In the genomic region with DNA sequence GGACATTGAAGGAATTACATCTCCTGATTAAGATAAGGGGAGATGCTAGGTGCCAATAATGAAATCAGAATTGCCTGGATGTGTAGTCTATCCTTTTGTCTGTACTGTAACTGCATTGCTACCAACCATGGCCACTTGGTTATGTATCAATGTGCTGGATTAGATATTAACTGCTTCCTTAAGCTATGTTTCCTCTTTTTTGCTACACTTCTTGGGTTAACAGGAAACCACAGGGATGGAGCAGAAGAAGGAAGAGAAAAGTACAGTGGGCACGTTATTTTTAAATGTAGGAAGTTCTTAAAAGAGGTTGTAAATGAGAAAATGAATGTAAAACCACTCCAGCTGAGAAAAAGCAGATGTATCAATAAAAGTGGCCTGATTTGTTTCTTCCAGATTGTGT, we compare ENCODE assay signal across 36 mouse cellular contexts. TPM values are rescaled to one million over a fixed set of nuclear protein-coding genes. Genes with fewer than 3 reads are reported as not detected.
DNase-seq lines count a peak whose midpoint lies in the region; TF ChIP-seq lines count a peak whose summit lies in the region.
"Had no signal": no experiment of that assay in that cellular context is flagged by ENCODE, and none has a peak within 500 bp of the region (broad histone marks: within the 10 kb centered on the region; RNA-seq: fewer than 3 reads in every experiment).

No protein-coding gene starts in this region.

- H3K36me3 ChIP-seq in macrophage (ENCODE audit: inconsistent target) = no peaks in the 10 kb centered on the region
- H3K36me3 ChIP-seq: embryonic facial prominence, embryonic 10.5 days; embryonic facial prominence, embryonic 15.5 days; forebrain, embryonic 12.5 days; heart, embryonic 15.5 days; hindbrain, embryonic 13.5 days; limb, embryonic 12.5 days had no signal

- H3K4me1 ChIP-seq in bone marrow macrophage, adult 2 months (ENCODE audit: control insufficient read depth, insufficient read depth, low read length) = peaks cover 23% of the 10 kb centered on the region
- H3K4me1 ChIP-seq in cerebellum, adult 2 months (ENCODE audit: control insufficient read depth, insufficient read depth, low read length) = no peaks in the 10 kb centered on the region
- H3K4me1 ChIP-seq: embryonic facial prominence, embryonic 10.5 days; embryonic facial prominence, embryonic 15.5 days; forebrain, embryonic 12.5 days; heart, embryonic 15.5 days; hindbrain, embryonic 13.5 days; limb, embryonic 12.5 days had no signal

- H3K4me3 ChIP-seq in bone marrow macrophage, adult 2 months (ENCODE audit: insufficient read depth, low read length) = peak overlapping the region; percentile 30
- no peak overlapping the region for H3K4me3 ChIP-seq in macrophage (ENCODE audit: inconsistent target)
- H3K4me3 ChIP-seq in cerebellum, adult 2 months (replicated peaks; ENCODE audit: insufficient read depth, low read depth, low read length) = no peak overlapping the region
- H3K4me3 ChIP-seq: embryonic facial prominence, embryonic 10.5 days; embryonic facial prominence, embryonic 15.5 days; forebrain, embryonic 12.5 days; heart, embryonic 15.5 days; hindbrain, embryonic 13.5 days; limb, embryonic 12.5 days had no signal

- H3K27me3 ChIP-seq in cerebellum, adult 2 months (ENCODE audit: control insufficient read depth, insufficient read depth, low read length) = no peaks in the 10 kb centered on the region
- H3K27me3 ChIP-seq: embryonic facial prominence, embryonic 15.5 days; forebrain, embryonic 12.5 days; heart, embryonic 15.5 days; hindbrain, embryonic 13.5 days; limb, embryonic 12.5 days had no signal

- DNase-seq in kidney, adult 9 months = peak; percentile 1
- no peak for DNase-seq in kidney, postnatal 14 days
- peak; percentile 50 for DNase-seq in 416B (ENCODE audit: low read depth)
- no peak for DNase-seq in testis, postnatal 10 days (ENCODE audit: low spot score)
- DNase-seq in cerebellum, adult 2 months = no peak
- DNase-seq in layer of hippocampus, postnatal 10 days (ENCODE audit: low spot score in 2 of 2) = no peak
- DNase-seq: adrenal gland, postnatal 10 days; cerebellum, adult 11-12 months; cerebellum, postnatal 14 days; forebrain, postnatal 0 days; layer of hippocampus, adult 9-11 months; midbrain, embryonic 14.5 days; right cerebral cortex, adult 18-20 months; right cerebral cortex, postnatal 4 days; thymus, postnatal 4 days had no signal

- peak overlapping the region; percentile 95 for H3K27ac ChIP-seq in bone marrow macrophage, adult 2 months (ENCODE audit: insufficient read depth, low read depth, low read length)
- peak overlapping the region; percentile 75 for H3K27ac ChIP-seq in macrophage
- H3K27ac ChIP-seq in cerebellum, adult 2 months (ENCODE audit: insufficient read depth, low read length) = no peak overlapping the region
- H3K27ac ChIP-seq: embryonic facial prominence, embryonic 10.5 days; embryonic facial prominence, embryonic 15.5 days; forebrain, embryonic 12.5 days; heart, embryonic 15.5 days; hindbrain, embryonic 13.5 days; limb, embryonic 12.5 days had no signal

- H3K79me2 ChIP-seq in macrophage (ENCODE audit: inconsistent target) = no peaks in the 10 kb centered on the region

- TF ChIP-seq CTCF in bone marrow macrophage, adult 2 months (IDR thresholded peaks at IDR 0.05; ENCODE audit: low read depth, low read length) = no peak
- no peak for TF ChIP-seq CTCF in cerebellum, adult 2 months (IDR thresholded peaks at IDR 0.05; ENCODE audit: borderline replicate concordance, insufficient read depth, low read depth, low read length)

- TF ChIP-seq POLR2A in bone marrow macrophage, adult 2 months (IDR thresholded peaks at IDR 0.05; ENCODE audit: borderline replicate concordance, low read depth, low read length) = no peak
- TF ChIP-seq POLR2A in cerebellum, adult 2 months (IDR thresholded peaks at IDR 0.05; ENCODE audit: borderline replicate concordance, insufficient read depth, low read length) = no peak

- WGBS in macrophage (ENCODE audit: missing documents) = 0% methylated on average over 1 of the region's 1 CpGs
- 23% methylated on average over 1 of the region's 1 CpGs for WGBS in cerebellum, adult 2 months

RNA-seq across cellular contexts. Expression of gene Klri1, which starts 3.4 kb away (rescaled TPM):
- not detected in 2 replicates for polyA plus RNA-seq in bone marrow macrophage, adult 2 months (2012; ENCODE audit: insufficient read depth, insufficient read length, missing spikeins)
- not detected for total RNA-seq in macrophage (2018; cell fraction: chromatin; rRNA removed)
- total RNA-seq in macrophage (2018; cell fraction: cytosol; rRNA removed) = under 1 TPM in 10 of 26 experiments, not detected in 16; 0.16 to 0.43 (median 0.29) TPM
- under 1 TPM in 1 of 26 experiments, not detected in 25; 0.73 TPM for total RNA-seq in macrophage (2018; cell fraction: nucleus; rRNA removed)
- polyA plus RNA-seq in macrophage (2018) = not detected in 3 replicates
- not detected in 2 replicates for polyA plus RNA-seq in cerebellum, adult 2 months (2012; rRNA removed)
- not detected for total RNA-seq in layer of hippocampus, postnatal 10 days (2021)
- total RNA-seq: forebrain, postnatal 0 days; gastrocnemius, adult 8-10 months; gastrocnemius, postnatal 4 days; heart, postnatal 25 days; left cerebral cortex, adult 18-20 months; left cerebral cortex, postnatal 25 days; neutrophil, adult 5-6 weeks had no signal
- polyA plus RNA-seq: CD4-positive, CD25-positive, alpha-beta regulatory T cell, adult 4 months; embryonic facial prominence, embryonic 10.5 days; embryonic facial prominence, embryonic 15.5 days; forebrain, embryonic 12.5 days; forebrain, postnatal 0 days; heart, embryonic 15.5 days; hindbrain, embryonic 13.5 days; intestine, embryonic 16.5 days; kidney, embryonic 14.5 days; limb, embryonic 12.5 days; liver, embryonic 11.5 days; lung, embryonic 16.5 days; midbrain, embryonic 14.5 days; neural tube, embryonic 11.5 days; thymus, postnatal 0 days had no signal

RNA-seq across cellular contexts. Expression of gene Klri2, which starts 26.7 kb away (rescaled TPM):
- not detected in 2 replicates for polyA plus RNA-seq in bone marrow macrophage, adult 2 months (2012; ENCODE audit: insufficient read depth, insufficient read length, missing spikeins)
- not detected for total RNA-seq in macrophage (2018; cell fraction: chromatin; rRNA removed)
- under 1 TPM in 4 of 26 experiments, not detected in 22; 0.03 to 0.05 (median 0.04) TPM for total RNA-seq in macrophage (2018; cell fraction: cytosol; rRNA removed)
- total RNA-seq in macrophage (2018; cell fraction: nucleus; rRNA removed) = not detected
- 0.07 TPM in 1 of 3 replicates, not detected in the others for polyA plus RNA-seq in macrophage (2018)
- not detected in 2 replicates for polyA plus RNA-seq in cerebellum, adult 2 months (2012; rRNA removed)
- not detected for total RNA-seq in layer of hippocampus, postnatal 10 days (2021)
- total RNA-seq: adrenal gland, postnatal 10 days; forebrain, postnatal 0 days; gastrocnemius, adult 8-10 months; gastrocnemius, postnatal 4 days; heart, postnatal 25 days; left cerebral cortex, adult 18-20 months; left cerebral cortex, postnatal 25 days had no signal
- polyA plus RNA-seq: CD4-positive, CD25-positive, alpha-beta regulatory T cell, adult 4 months; embryonic facial prominence, embryonic 10.5 days; embryonic facial prominence, embryonic 15.5 days; forebrain, embryonic 12.5 days; heart, embryonic 15.5 days; hindbrain, embryonic 13.5 days; kidney, embryonic 14.5 days; limb, embryonic 12.5 days; liver, embryonic 11.5 days; lung, embryonic 16.5 days; midbrain, embryonic 14.5 days; neural tube, embryonic 11.5 days had no signal

RNA-seq across cellular contexts. Expression of gene Klrc1, which starts 34.8 kb away (rescaled TPM):
- polyA plus RNA-seq in bone marrow macrophage, adult 2 months (2012; ENCODE audit: insufficient read depth, insufficient read length, missing spikeins) = not detected in 2 replicates
- not detected for total RNA-seq in macrophage (2018; cell fraction: chromatin; rRNA removed)
- under 1 TPM in 1 of 26 experiments, not detected in 25; 0.09 TPM for total RNA-seq in macrophage (2018; cell fraction: cytosol; rRNA removed)
- under 1 TPM in 1 of 26 experiments, not detected in 25; 0.72 TPM for total RNA-seq in macrophage (2018; cell fraction: nucleus; rRNA removed)
- polyA plus RNA-seq in macrophage (2018) = 0.07 TPM in 1 of 3 replicates, not detected in the others
- not detected in 2 replicates for polyA plus RNA-seq in cerebellum, adult 2 months (2012; rRNA removed)
- not detected for total RNA-seq in layer of hippocampus, postnatal 10 days (2021)
- total RNA-seq: forebrain, postnatal 0 days; gastrocnemius, adult 8-10 months; gastrocnemius, postnatal 4 days; heart, postnatal 25 days; left cerebral cortex, adult 18-20 months; left cerebral cortex, postnatal 25 days had no signal
- polyA plus RNA-seq: embryonic facial prominence, embryonic 10.5 days; embryonic facial prominence, embryonic 15.5 days; forebrain, embryonic 12.5 days; forebrain, postnatal 0 days; hindbrain, embryonic 13.5 days; kidney, embryonic 14.5 days; limb, embryonic 12.5 days; liver, embryonic 11.5 days; midbrain, embryonic 14.5 days; neural tube, embryonic 11.5 days had no signal

RNA-seq across cellular contexts. Expression of gene Klrc2, which starts 53.1 kb away (rescaled TPM):
- polyA plus RNA-seq in bone marrow macrophage, adult 2 months (2012; ENCODE audit: insufficient read depth, insufficient read length, missing spikeins) = not detected in 2 replicates
- not detected for total RNA-seq in macrophage (2018; cell fraction: chromatin; rRNA removed)
- not detected for total RNA-seq in macrophage (2018; cell fraction: cytosol; rRNA removed)
- under 1 TPM in 1 of 26 experiments, not detected in 25; 0.20 TPM for total RNA-seq in macrophage (2018; cell fraction: nucleus; rRNA removed)
- not detected in 3 replicates for polyA plus RNA-seq in macrophage (2018)
- not detected in 2 replicates for polyA plus RNA-seq in cerebellum, adult 2 months (2012; rRNA removed)
- not detected for total RNA-seq in layer of hippocampus, postnatal 10 days (2021)
- total RNA-seq: adrenal gland, postnatal 10 days; forebrain, postnatal 0 days; gastrocnemius, adult 8-10 months; gastrocnemius, postnatal 4 days; heart, postnatal 25 days; left cerebral cortex, adult 18-20 months; left cerebral cortex, postnatal 25 days had no signal
- polyA plus RNA-seq: embryonic facial prominence, embryonic 10.5 days; embryonic facial prominence, embryonic 15.5 days; forebrain, embryonic 12.5 days; forebrain, postnatal 0 days; heart, embryonic 15.5 days; hindbrain, embryonic 13.5 days; kidney, embryonic 14.5 days; limb, embryonic 12.5 days; liver, embryonic 11.5 days; lung, embryonic 16.5 days; midbrain, embryonic 14.5 days; neural tube, embryonic 11.5 days had no signal

Comparison
In these comparisons a context has a peak if more than half of its experiments do, and no peak if none do; other contexts are left out.
1. DNase-seq: peak in kidney, adult 9 months (single experiment) and 416B (single experiment); none in kidney, postnatal 14 days (single experiment), testis, postnatal 10 days (single experiment), cerebellum, adult 2 months (0 of 2) and layer of hippocampus, postnatal 10 days (0 of 2).